Mouse (Mus musculus): ENCODE data around the gene Psmg1.

The Psmg1 gene

DNA sequence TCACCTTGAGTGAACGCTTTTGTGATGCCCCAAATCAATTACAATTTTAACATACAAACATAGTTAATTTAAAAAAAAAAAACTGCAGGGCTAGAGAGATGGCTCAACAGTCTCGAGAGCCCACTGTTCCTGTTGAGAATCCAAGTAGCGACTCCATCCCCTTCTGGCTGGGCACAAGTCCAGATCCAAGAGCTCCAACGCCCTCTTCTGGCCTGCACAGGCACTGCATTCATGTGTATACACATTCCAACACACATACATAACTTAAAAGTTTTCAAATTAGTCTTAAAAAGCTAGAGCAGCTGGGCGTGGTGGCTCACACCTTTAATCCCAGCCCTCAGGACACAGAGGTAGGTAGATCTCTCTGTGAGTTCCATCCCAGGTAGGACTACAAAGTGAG is 34.1 kb downstream of the Psmg1 start:
- DNase-seq: peak; percentile 67

DNA sequence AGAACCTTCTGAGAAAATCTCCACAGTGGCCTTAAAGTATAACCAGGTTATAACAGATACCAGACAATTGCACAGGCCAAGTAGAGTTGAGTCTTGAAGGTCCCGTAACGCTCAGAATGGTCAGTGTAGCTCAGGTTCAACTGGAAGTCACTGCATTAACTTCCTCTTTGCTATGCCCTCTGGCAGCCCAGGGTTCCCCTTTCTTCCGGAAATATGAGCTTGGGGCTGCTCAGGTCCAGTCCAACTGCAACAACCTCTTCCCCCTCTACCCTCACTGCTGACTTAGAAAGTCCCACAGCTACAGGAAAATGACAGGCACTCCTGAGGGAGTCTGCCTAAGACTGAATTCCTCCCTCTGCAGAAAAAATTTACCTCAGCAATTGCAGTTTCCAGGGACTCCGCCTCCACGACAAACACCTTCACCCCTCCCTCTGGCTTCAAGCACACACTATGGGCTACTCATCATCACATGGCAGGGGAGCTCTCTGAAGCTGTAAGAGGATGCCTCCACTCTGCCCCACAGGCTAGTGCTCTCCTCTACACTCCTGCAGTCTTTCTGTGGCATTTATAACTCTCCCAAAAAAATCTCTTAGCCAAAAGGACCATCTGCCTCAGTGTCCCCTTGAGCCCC is 34.9 kb downstream of the Psmg1 start:
- no peak for DNase-seq

DNA sequence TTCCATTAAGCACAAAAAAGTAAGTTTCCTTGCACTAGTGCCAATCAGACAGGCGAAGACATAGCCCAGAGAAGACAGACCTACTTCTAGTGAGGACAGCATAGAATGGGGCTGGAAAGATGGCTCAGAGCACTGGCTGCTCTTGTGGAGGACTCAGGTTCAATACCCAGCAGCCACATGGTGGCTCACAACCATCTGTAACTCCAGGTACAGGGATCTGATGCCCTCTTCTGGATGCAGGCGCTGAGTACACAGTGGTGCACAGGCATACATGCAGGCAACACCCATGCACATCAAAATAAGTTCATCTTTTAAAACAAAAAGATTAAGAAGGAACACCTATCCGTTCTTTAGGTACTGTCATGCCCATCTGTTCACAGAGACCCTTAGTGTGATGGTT is 36.4 kb downstream of the Psmg1 start:
- DNase-seq: no peak

DNA sequence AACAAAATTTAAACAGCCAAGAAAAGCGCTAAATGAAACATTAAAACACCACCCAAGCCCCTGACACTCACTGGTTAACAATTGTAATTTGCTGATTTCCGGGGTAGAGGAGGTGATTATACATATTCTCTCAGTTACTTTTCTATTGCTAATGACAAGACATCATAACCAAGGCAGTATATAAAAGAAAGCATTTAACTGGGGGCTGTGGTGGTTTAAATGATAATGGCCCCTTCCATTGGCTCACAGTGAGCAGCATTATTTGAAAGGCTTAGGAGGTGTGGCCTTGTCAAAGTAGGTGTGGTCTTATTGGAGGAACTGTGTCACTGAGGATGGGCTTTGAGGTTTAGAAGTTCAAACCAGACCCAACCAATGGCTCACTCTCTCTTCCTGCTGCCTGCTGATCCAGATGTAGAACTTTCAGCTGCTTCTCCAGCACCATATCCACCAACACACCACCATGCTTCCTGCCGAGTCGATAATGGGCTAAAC is 37.6 kb downstream of the Psmg1 start:
- no peak for DNase-seq

DNA sequence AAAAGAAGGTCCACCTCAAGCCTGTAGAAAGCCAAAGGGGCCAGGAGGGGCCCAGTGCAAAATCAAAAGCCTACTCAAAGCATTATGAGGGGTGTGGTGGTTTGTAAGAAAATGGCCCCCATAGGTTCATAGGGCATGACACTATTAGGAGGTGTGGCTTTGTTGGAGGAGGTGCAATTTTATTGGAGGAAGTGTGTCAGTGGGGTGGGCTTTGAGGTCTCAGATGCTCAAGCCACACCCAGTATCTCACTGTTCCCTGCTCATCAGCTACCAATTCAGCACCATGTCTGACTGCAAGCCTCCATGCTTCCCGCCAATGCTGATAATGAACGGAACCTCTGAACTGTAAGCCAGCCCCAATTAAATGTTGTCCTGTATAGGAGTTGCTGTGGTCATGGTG is 39.3 kb downstream of the Psmg1 start:
- no peak for DNase-seq

DNA sequence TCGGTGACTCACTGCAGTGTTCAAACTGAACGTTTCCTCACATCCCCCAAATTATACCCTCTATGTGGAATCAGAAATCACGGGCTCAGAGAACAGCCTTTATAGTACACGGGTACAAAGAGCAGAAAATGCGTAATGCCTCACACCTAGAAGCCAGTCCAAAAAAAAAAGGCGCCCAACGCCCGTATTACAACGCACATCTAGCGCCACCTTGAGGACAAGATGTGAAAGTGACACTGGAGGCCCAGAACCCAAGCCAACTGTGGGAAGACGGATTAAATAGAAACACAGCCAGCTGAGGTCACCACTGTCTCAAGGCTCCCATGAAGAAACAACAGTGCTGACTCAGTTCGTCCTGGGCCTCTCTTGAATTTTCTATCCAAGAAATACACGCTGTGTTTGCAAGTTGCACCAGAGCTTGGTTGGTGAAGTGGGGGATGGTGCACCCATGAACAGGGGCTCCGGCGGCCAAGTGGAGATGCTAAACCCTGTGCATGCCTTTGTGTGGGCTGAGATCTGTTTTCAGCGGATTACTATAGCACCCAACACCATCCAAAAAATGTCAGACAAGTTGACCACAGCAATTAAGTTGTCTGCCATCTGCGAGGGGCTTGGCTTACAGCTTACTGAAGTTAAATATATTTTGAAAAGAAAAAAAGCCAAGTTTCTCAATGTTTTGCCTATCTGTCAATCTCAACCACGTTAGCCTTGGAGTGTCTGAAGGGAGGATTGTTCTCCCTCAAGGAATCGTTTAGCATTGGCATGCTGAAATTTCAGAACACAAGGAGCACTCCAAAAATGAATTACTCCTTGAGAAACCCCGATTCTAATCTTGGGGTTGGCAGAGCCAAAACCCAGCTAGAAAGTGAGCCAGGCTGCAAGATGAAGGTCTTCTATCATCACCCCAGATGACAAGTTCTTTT is 45.1 kb downstream of the Psmg1 start:
- DNase-seq: peak; percentile 70

DNA sequence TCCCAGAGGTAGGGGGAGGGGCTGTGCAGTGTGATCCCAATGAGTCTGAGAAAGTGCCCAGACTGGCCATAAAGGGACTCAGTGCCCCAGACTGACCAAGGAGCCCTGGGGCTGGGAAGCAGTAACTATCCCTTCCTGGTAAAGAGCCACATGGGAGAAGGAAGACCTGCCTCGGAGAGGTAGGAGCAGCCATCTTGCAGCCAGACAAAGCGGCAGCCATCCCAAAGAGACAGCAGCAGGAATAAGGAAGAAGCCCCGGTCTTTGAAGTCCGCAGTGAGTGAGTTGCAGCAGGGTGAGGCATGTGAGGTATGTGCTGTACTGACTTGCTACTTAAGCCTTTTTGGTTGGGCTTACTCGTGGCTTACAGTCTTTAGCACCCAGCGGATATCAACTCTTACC is 47.6 kb downstream of the Psmg1 start:
- DNase-seq: no peak

DNA sequence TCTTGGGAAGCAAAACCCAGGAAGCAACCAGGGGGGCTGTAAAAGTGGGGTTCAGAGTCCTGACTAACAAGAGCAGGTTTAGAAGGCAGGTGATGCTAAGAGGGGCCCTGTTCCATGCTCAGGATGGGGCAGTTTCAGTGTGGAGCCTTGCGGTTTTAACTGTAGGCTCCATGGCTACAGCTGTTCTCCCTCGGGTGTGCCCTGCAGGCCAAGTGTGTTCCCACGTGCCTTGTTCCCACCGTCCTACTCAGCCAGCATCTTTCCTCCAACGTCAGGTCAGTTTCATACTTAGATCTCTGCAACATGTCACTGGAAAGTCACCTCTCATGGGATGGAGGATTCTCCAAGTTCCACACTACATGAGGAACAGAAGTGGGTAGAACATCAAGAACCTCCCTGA is 49.2 kb downstream of the Psmg1 start:
- DNase-seq: no peak

DNA sequence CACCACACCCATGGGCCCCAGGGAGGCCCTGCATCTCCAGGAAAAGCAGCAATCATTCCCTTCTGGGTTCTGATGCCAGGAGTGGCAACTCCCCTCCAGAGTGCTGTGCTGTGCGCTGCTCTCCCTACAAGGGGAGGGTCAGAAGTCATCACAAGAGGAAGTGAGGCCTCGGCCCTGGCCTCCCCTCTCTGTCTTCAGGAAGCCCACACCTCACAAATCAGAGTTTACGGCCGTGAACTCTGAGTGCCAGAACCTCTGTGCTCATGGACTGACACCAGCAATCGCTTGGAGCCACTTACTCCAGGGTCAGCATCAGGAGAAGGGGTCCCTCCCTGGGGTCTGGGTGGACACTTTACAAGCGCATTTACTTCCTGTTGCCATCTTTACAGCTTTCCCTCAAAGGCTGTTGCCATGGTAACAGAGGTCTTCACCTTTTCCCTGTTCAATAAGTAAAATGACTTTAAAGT is 55.2 kb downstream of the Psmg1 start:
- no peak for DNase-seq

DNA sequence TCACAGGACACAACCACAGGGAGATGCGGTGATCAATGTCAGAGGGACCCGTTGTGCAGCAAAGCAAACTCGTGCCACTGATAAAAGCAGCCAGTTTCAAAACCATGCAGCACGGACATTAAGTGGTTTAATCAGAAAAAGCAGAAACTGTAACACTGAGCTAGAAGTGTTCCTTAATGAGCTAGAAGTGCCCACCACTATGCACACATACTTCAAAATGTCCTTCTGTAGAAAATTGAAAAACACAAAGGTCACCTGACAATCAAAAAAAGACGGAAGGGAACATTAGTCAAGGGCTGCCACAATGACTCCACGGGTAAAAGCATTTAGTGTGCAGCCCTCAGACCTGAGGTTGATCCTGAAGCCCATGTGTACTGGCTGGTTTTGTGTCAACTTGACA is 57.9 kb downstream of the Psmg1 start:
- no peak for DNase-seq

DNA sequence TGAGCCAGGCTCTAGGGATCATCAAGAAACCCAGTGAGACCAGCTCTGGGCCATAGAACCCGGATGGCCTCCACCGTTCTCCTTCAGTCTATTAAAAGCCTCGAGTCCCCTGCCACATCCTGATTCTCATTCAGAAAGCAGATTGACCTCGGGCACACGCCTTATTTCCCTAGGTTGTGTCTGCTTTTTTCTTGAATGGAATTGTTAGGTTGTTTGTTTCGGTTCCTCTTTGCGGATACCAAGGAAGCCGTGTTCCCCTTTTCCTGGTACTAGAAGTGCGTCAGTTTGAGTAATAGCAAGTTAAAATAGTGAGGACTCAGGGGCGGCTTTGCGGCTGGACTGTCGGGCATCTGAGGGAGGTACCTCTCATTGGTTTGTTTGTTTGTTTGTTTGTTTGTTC is 59.3 kb downstream of the Psmg1 start:
- DNase-seq: no peak

Data from thymus, postnatal 4 days (tissue).